Mouse (Mus musculus): ENCODE data around the gene Myo9b. TPM values are rescaled to one million over a fixed set of nuclear protein-coding genes. Genes with fewer than 3 reads are reported as not detected.
"Not testable (repeated sequence)": the region's sequence is repeated elsewhere in the genome, so short reads cannot be mapped to it uniquely, and the experiment has no call there.

Myo9b gene
- polyA plus RNA-seq, 1 experiment, result 63.5 TPM

DNA sequence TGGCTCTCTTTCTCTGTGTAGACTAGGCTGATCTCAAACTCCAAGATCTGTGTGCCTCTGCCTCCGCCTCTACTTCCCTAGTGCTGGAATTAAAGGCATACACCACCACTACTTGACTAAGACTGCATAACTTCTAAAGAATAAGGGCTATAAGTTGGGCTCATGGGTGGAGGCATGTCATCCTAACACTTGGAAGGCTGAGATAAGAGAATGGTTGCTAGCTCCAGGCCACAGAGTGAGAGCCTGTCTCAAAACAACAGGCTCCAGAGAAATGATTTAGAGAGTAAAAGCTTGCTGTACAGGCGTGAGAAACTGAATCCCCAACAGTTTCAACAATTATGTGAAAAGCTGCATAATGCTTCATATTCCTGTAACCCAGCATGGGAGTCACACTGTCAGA is 41.4 kb downstream of the Myo9b start:
- no peaks in the 10 kb centered on the region for H3K9me3 ChIP-seq
- TF ChIP-seq GATA1 (IDR thresholded peaks at IDR 0.05; ENCODE audit: borderline replicate concordance, low read length) (no peak), FLI1 (IDR thresholded peaks at IDR 0.05; ENCODE audit: low read length) (no peak)
- no peaks in the 10 kb centered on the region for H3K27me3 ChIP-seq (replicated peaks)
- H3K4me1 ChIP-seq, result peaks cover 95% of the 10 kb centered on the region
- H3K4me3 ChIP-seq (replicated peaks), result peak overlapping the region; percentile 56
- peaks cover 70% of the 10 kb centered on the region for H3K36me3 ChIP-seq (replicated peaks; ENCODE audit: low read length)

DNA sequence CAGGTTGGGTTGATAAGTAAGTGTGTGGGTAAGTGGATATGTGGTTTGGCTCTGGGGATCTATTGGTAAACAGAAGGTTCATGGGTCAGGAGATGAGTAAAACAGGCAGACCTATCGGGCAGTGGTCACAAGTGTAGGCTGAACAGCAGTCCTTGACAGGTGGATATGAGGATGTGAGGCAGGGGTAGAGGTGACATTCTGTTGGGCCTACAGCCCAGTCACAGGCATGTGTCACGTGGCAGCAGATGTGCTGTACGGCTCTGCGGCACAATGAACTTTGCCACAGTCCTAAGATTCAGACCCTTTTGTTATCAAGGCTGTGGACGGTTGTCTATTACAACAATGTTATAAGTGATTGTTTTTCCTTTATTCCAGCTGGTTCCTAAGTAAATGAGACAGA is 43.5 kb downstream of the Myo9b start:
- no peak for TF ChIP-seq GATA1 (IDR thresholded peaks at IDR 0.05; ENCODE audit: borderline replicate concordance, low read length)
- no peak for TF ChIP-seq FLI1 (IDR thresholded peaks at IDR 0.05; ENCODE audit: low read length)

DNA sequence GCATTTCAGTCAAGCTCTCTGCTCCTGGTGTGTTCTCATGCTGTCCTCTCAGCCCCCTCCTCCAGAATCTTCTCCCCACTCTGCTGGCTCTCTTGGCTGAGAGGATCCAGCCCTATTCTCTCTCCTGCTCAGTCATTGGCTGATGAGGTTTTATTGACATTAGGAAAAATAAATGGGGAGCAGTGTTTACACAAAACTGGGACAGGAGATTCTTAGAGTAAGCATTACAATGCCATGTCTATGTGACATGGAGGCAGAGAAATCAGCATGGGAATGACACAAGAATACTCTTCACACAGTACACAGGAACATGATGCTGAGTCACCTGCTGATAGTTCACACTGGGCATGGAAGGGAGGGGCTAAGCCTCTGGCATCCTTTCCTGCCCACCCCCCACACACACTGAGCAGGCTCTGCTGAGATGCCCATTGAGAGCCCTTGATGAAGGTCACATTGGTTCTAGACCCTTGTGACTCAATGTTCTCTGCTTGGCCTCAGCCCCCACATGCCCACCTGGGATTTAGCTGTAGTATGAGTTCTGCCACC is 44.0 kb downstream of the Myo9b start:
- peaks cover 65% of the 10 kb centered on the region for H3K36me3 ChIP-seq (replicated peaks; ENCODE audit: low read length)
- no peak for TF ChIP-seq FLI1 (IDR thresholded peaks at IDR 0.05; ENCODE audit: low read length)
- no peak for TF ChIP-seq GATA1 (IDR thresholded peaks at IDR 0.05; ENCODE audit: borderline replicate concordance, low read length)
- H3K27me3 ChIP-seq (replicated peaks), result no peaks in the 10 kb centered on the region
- peaks cover 91% of the 10 kb centered on the region for H3K4me1 ChIP-seq
- no peaks in the 10 kb centered on the region for H3K9me3 ChIP-seq
- H3K4me3 ChIP-seq (replicated peaks), result peak overlapping the region; percentile 80

More for the DNA sequence above, 43.5 kb downstream of the Myo9b start:
- H3K36me3 ChIP-seq (replicated peaks; ENCODE audit: low read length), result peaks cover 65% of the 10 kb centered on the region
- H3K9me3 ChIP-seq, result no peaks in the 10 kb centered on the region
- no peaks in the 10 kb centered on the region for H3K27me3 ChIP-seq (replicated peaks)
- peaks cover 91% of the 10 kb centered on the region for H3K4me1 ChIP-seq
- peak overlapping the region; percentile 8 for H3K4me3 ChIP-seq (replicated peaks)

DNA sequence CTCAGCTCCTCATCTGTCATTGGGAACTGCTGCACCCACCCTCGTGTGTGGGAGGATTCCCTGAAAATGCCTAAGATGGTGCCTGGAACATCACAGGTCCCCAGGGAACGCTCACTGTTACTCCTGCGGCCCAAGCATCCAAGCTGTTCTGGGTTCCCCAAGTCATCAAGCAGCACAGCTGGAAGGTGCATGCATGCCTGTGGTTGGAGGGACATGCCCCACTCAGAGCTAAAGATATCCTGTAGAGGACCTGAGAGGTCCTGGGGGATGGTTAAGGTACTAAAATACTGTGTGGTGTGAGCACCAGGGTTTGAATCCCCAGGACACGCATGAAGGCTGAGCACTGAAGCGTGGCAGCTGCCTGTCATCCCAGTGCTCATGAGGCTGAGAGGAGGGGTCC is 46.1 kb downstream of the Myo9b start:
- H3K4me1 ChIP-seq, result peaks cover 82% of the 10 kb centered on the region
- H3K36me3 ChIP-seq (replicated peaks; ENCODE audit: low read length), result peaks cover 82% of the 10 kb centered on the region
- not testable (repeated sequence) for H3K27me3 ChIP-seq (replicated peaks)

DNA sequence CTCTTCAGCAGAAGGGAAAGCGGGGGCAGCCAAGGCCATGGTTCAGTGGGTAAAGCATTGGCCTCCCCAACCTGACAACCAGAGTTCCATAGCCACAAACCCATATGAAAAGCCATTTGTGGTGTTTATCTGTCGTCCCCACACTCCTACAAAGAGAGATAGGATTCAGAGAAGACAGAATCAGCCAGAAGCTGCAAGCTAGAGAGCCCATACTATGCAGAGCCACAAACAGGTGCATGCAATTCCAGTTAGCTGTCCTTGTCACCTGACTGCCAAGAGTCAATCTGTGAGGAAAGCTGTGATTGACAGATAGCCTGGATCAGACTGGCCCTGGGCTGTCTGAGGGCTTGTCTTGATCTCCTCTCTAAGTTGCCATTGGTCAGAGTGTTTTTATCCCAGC is 47.2 kb downstream of the Myo9b start:
- not testable (repeated sequence) for H3K4me3 ChIP-seq (replicated peaks); H3K9me3 ChIP-seq; H3K27me3 ChIP-seq (replicated peaks)
- H3K36me3 ChIP-seq (replicated peaks; ENCODE audit: low read length), result peaks cover 87% of the 10 kb centered on the region
- peaks cover 79% of the 10 kb centered on the region for H3K4me1 ChIP-seq

More for the DNA sequence above, 46.1 kb downstream of the Myo9b start:
- H3K4me3 ChIP-seq (replicated peaks); H3K9me3 ChIP-seq: not testable (repeated sequence)

- no peak for TF ChIP-seq GATA1 (IDR thresholded peaks at IDR 0.05; ENCODE audit: borderline replicate concordance, low read length)
- TF ChIP-seq FLI1 (IDR thresholded peaks at IDR 0.05; ENCODE audit: low read length), result no peak
- peaks cover 49% of the 10 kb centered on the region for H3K4me1 ChIP-seq
- peaks cover 88% of the 10 kb centered on the region for H3K36me3 ChIP-seq (replicated peaks; ENCODE audit: low read length)
Observed at GRCm38 (mm10) chr8:71322939-71323338, 50.4 kb downstream of the Myo9b start.

GRCm38 (mm10) chr8:71324848-71325247 is 52.3 kb downstream of the Myo9b start:
- Histone ChIP-seq H3K27me3 (replicated peaks) (no peaks in the 10 kb centered on the region), H3K4me3 (replicated peaks) (no peak overlapping the region), H3K4me1 (peaks cover 35% of the 10 kb centered on the region), H3K9me3 (no peaks in the 10 kb centered on the region), H3K36me3 (replicated peaks; ENCODE audit: low read length) (peaks cover 95% of the 10 kb centered on the region)
- no peak for TF ChIP-seq GATA1 (IDR thresholded peaks at IDR 0.05; ENCODE audit: borderline replicate concordance, low read length)
- TF ChIP-seq FLI1 (IDR thresholded peaks at IDR 0.05; ENCODE audit: low read length), result no peak

More at GRCm38 (mm10) chr8:71322939-71323338, 50.4 kb downstream of the Myo9b start:
- Histone ChIP-seq H3K27me3 (replicated peaks) (no peaks in the 10 kb centered on the region), H3K4me3 (replicated peaks) (no peak overlapping the region), H3K9me3 (no peaks in the 10 kb centered on the region)

GRCm38 (mm10) chr8:71337834-71338233 is 65.3 kb downstream of the Myo9b start:
- H3K9me3 ChIP-seq; H3K4me3 ChIP-seq (replicated peaks); H3K27me3 ChIP-seq (replicated peaks); H3K4me1 ChIP-seq: not testable (repeated sequence)
- H3K36me3 ChIP-seq (replicated peaks; ENCODE audit: low read length), result peaks cover 86% of the 10 kb centered on the region

GRCm38 (mm10) chr8:71340625-71341024 is 68.1 kb downstream of the Myo9b start:
- Histone ChIP-seq H3K36me3 (replicated peaks; ENCODE audit: low read length) (peaks cover 93% of the 10 kb centered on the region), H3K27me3 (replicated peaks) (no peaks in the 10 kb centered on the region), H3K9me3 (no peaks in the 10 kb centered on the region), H3K4me1 (peaks cover 25% of the 10 kb centered on the region), H3K4me3 (replicated peaks) (no peak overlapping the region)
- TF ChIP-seq FLI1 (IDR thresholded peaks at IDR 0.05; ENCODE audit: low read length), result no peak
- TF ChIP-seq GATA1 (IDR thresholded peaks at IDR 0.05; ENCODE audit: borderline replicate concordance, low read length), result no peak

GRCm38 (mm10) chr8:71346581-71346980 is 74.1 kb downstream of the Myo9b start:
- Histone ChIP-seq H3K27me3 (replicated peaks) (no peaks in the 10 kb centered on the region), H3K4me1 (peaks cover 71% of the 10 kb centered on the region), H3K36me3 (replicated peaks; ENCODE audit: low read length) (peaks cover 100% of the 10 kb centered on the region), H3K4me3 (replicated peaks) (no peak overlapping the region), H3K9me3 (no peaks in the 10 kb centered on the region)
- TF ChIP-seq FLI1 (IDR thresholded peaks at IDR 0.05; ENCODE audit: low read length) (no peak), GATA1 (IDR thresholded peaks at IDR 0.05; ENCODE audit: borderline replicate concordance, low read length) (no peak)

DNA sequence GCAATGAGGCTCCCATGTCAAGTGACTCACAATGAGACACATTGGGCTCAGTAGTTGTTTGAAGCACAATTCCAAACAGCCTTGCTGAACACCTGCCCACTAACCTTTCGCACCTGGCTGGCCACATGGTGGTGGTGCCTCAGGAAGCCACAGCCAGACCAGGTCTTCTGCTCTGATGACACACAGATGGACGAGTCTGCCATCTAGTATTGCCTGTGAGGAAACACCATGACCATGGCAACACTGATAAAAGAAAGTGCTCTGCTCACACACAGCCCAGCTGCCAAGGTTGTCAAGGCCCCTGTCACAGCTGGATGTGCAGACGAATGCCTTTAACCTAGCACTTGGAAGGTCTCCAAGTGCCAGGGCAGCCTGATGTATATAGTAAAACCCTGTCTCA is 78.6 kb downstream of the Myo9b start:
- Histone ChIP-seq H3K4me1 (peaks cover 51% of the 10 kb centered on the region), H3K9me3 (no peaks in the 10 kb centered on the region), H3K27me3 (replicated peaks) (no peaks in the 10 kb centered on the region), H3K36me3 (replicated peaks; ENCODE audit: low read length) (peaks cover 100% of the 10 kb centered on the region), H3K4me3 (replicated peaks) (peak overlapping the region; percentile 40)
- TF ChIP-seq FLI1 (IDR thresholded peaks at IDR 0.05; ENCODE audit: low read length) (no peak), GATA1 (IDR thresholded peaks at IDR 0.05; ENCODE audit: borderline replicate concordance, low read length) (no peak)

All from megakaryocyte, embryonic 14.5 days (primary cell).